Mouse (Mus musculus) embryonic facial prominence, embryonic 14.5 days (tissue): ENCODE measurements around the gene Pigm. TPM values are rescaled to one million over a fixed set of nuclear protein-coding genes. Genes with fewer than 3 reads are reported as not detected.

Experiments used
- ATAC-seq: fragments of 200-750 bp; cut with Nextera tagmentation; 2 replicates; pipeline ENCODE4 v1.8.0; 2017; ENCODE audit warnings: low read depth, moderate number of reproducible peaks, moderate TSS enrichment
- DNase-seq: peaks from one replicate; pipeline ENCODE4 v3.0.0-alpha.2; 2015; ENCODE audit warnings: low spot score
- H3K27ac ChIP-seq: fragments of 300-500 bp; sonication (generic); replicated peaks from 2 replicates; pipeline ENCODE4 v1.5.1; 2014; ENCODE audit warnings: low read depth, mild to moderate bottlenecking, low read length, moderate library complexity
- H3K27me3 ChIP-seq: fragments of 300-500 bp; sonication (generic); replicated peaks from 2 replicates; pipeline ENCODE4 v1.6.1; 2014; ENCODE audit warnings: low read length; ENCODE audit not compliant: control insufficient read depth, insufficient read depth
- H3K36me3 ChIP-seq: fragments of 300-500 bp; sonication (generic); 2 replicates; pipeline ENCODE4 v1.6.1; 2014; ENCODE audit warnings: low read length, mixed read lengths; ENCODE audit not compliant: control insufficient read depth, insufficient read depth
- H3K4me1 ChIP-seq: fragments of 300-500 bp; sonication (generic); 2 replicates; pipeline ENCODE4 v1.6.1; 2014; ENCODE audit warnings: antibody characterized with exemption, low read length; ENCODE audit not compliant: control insufficient read depth, insufficient read depth
- H3K4me2 ChIP-seq: fragments of 300-500 bp; sonication (generic); 2 replicates; pipeline ENCODE4 v1.6.1; 2014; ENCODE audit warnings: low read depth, mild to moderate bottlenecking, low read length, moderate library complexity, mixed read lengths
- H3K4me3 ChIP-seq: fragments of 300-500 bp; sonication (generic); 2 replicates; pipeline ENCODE4 v1.5.1; 2014; ENCODE audit warnings: low read depth, mild to moderate bottlenecking, low read length
- H3K9ac ChIP-seq: fragments of 300-500 bp; sonication (generic); 2 replicates; pipeline ENCODE4 v1.6.1; 2014; ENCODE audit warnings: low read depth, mild to moderate bottlenecking, low read length, moderate library complexity, mixed read lengths
- H3K9me3 ChIP-seq: fragments of 300-500 bp; sonication (generic); 2 replicates; pipeline ENCODE4 v1.6.1; 2016; ENCODE audit warnings: low read length; ENCODE audit not compliant: control insufficient read depth
- WGBS: fragments of 180-500 bp; shearing (Covaris S2); extraction: QIAGEN DNeasy Blood & Tissue Kit; methylation state at CpG from one replicate; pipeline ENCODE4 v1.1.7; 2014; 5-methylcytosine and 5-hydroxymethylcytosine counted together
- polyA plus RNA-seq: library from polyadenylated mRNA; unstranded; fragments of >200 nt; fragmentation: Nextera tagmentation; extraction: Ambion mirVana; gene quantifications from 2 replicates; pipeline ENCODE4 v1.2.1, GENCODE M21; 2014

The Pigm gene
- polyA plus RNA-seq, 1 experiment from 2014 or later, result 7.2 TPM

DNA sequence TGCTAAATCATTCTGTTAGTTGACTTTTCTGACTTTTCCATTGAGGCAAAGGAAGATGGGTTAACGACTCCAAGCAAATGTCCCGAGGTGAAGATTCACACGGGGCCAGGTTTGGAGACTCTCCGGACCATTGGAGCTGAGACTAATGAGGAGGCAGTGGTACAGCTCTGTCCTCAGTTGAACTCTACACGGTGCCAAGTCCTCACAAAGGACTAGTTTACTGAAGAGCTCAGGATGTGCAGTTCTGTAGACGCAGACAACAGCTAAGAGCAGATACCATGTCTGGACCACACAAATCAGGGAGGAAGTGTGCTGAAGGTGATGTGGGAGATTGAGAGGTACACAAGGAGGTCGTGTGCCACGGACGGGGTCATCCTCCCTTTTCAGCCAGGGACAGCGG, 18.0 kb upstream of the Pigm start:
- H3K36me3 ChIP-seq, result no peaks in the 10 kb centered on the region
- H3K27me3 ChIP-seq, result no peaks in the 10 kb centered on the region
- DNase-seq (no peak), ATAC-seq (no peak)
- no peaks in the 10 kb centered on the region for H3K4me1 ChIP-seq
- no peak overlapping the region for H3K27ac ChIP-seq
- H3K9me3 ChIP-seq, result no peaks in the 10 kb centered on the region
- H3K4me3 ChIP-seq, result no peak overlapping the region
- no peak overlapping the region for H3K4me2 ChIP-seq
- WGBS, result 72% methylated on average over 10 of the region's 10 CpGs
- no peak overlapping the region for H3K9ac ChIP-seq

- 7% methylated on average over 6 of the region's 6 CpGs for WGBS
- no peak overlapping the region for H3K4me2 ChIP-seq
- peak; percentile 42 for DNase-seq
These were observed 11.7 kb upstream of the Pigm start for GRCm38 (mm10) chr1:172364684-172365083.

DNA sequence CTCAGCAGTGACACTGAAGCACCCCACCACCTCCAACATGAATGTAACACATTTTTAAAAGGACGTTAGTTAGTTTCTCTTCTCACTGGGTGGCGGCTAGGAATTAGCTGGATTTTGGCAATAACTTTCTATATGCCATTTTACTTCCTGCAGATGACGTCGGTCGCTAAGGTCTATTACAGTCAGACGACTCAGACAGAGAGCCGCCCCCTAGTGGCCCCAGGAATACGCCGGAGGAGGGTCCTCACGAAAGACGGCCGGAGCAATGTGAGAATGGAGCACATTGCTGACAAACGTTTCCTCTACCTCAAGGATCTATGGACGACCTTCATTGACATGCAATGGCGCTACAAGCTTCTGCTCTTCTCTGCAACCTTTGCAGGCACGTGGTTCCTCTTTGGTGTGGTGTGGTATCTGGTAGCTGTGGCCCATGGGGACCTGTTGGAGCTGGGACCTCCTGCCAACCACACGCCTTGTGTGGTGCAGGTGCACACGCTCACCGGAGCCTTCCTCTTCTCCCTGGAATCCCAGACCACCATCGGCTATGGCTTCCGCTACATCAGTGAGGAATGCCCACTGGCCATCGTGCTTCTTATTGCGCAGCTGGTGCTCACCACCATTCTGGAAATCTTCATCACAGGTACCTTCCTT, 7.5 kb upstream of the Pigm start:
- H3K9ac ChIP-seq, result no peak overlapping the region
- WGBS, result 28% methylated on average over 23 of the region's 23 CpGs
- H3K4me2 ChIP-seq, result peak overlapping the region; percentile 22; the same call in 1 of the 2 replicates
- no peaks in the 10 kb centered on the region for H3K27me3 ChIP-seq
- no peaks in the 10 kb centered on the region for H3K4me1 ChIP-seq
- no peak overlapping the region for H3K4me3 ChIP-seq
- DNase-seq, result peak; percentile 65
- no peaks in the 10 kb centered on the region for H3K9me3 ChIP-seq
- no peaks in the 10 kb centered on the region for H3K36me3 ChIP-seq
- no peak for ATAC-seq
- no peak overlapping the region for H3K27ac ChIP-seq

More at GRCm38 (mm10) chr1:172364684-172365083, 11.7 kb upstream of the Pigm start:
- Histone ChIP-seq H3K4me1 (no peaks in the 10 kb centered on the region), H3K4me3 (no peak overlapping the region), H3K9me3 (no peaks in the 10 kb centered on the region), H3K27ac (no peak overlapping the region), H3K36me3 (no peaks in the 10 kb centered on the region), H3K9ac (no peak overlapping the region), H3K27me3 (no peaks in the 10 kb centered on the region)
- peak; percentile 32; the same call in 1 of the 2 replicates for ATAC-seq

DNA sequence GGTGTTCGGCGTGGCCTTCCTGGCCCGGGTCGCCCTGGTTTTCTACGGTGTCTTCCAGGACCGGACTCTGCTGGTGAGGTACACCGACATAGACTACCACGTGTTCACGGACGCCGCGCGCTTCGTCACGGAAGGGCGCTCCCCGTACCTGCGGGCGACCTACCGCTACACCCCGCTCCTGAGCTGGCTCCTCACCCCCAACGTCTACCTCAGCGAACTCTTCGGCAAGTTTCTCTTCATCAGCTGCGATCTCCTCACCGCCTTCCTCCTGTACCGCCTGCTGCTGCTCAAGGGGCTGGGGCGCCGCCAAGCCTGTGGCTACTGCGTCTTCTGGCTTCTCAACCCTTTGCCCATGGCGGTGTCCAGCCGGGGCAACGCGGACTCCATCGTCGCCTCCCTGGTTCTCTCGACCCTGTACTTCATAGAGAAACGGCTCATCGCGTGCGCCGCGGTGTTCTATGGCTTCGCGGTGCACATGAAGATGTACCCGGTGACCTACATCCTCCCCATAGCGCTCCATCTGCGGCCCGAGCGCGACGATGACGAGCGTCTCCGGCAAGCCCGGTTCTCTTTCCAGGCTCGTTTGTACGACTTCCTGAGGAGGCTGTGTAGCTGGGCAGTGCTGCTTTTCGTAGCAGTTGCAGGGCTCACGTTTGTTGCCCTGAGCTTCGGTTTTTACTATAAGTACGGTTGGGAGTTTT, 562 bp downstream of the Pigm start:
- Histone ChIP-seq H3K4me1 (peaks cover 16% of the 10 kb centered on the region), H3K9ac (peak overlapping the region; percentile 86), H3K4me3 (peak overlapping the region; percentile 98), H3K27ac (peak overlapping the region; percentile 68; the same call in 1 of the 2 replicates), H3K9me3 (no peaks in the 10 kb centered on the region), H3K27me3 (no peaks in the 10 kb centered on the region), H3K4me2 (peak overlapping the region; percentile 96), H3K36me3 (peaks cover 23% of the 10 kb centered on the region)
- WGBS, result 3% methylated on average over 52 of the region's 62 CpGs
- ATAC-seq (peak; percentile 20; the same call in 1 of the 2 replicates), DNase-seq (no peak)

DNA sequence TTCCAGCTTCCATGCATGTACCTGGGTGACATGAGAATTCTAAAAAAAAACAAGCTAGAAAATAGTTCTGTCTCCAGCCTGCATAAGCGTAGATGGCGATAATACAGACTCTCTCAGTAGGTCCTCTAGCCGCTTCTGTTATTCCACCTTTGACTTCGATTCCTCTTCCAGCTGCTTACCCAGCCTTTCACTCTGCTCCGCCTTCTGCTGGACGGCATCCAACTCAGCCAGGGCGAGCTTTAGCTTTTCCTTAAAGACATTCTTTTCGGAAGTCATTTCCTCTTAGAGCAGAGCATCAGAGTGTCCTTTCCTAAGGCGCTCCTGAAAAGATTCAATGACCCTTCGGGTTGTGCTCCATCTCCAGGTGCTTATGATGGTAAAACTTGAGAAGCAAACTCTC, 3.7 kb downstream of the Pigm start:
- H3K4me1 ChIP-seq, result peaks cover 16% of the 10 kb centered on the region
- DNase-seq, result no peak

GRCm38 (mm10) chr1:172382090-172382489, 5.7 kb downstream of the Pigm start:
- Histone ChIP-seq H3K9me3 (no peaks in the 10 kb centered on the region), H3K9ac (no peak overlapping the region), H3K4me3 (no peak overlapping the region), H3K4me1 (peaks cover 11% of the 10 kb centered on the region), H3K36me3 (peaks cover 31% of the 10 kb centered on the region), H3K27ac (no peak overlapping the region), H3K27me3 (no peaks in the 10 kb centered on the region), H3K4me2 (no peak overlapping the region)
- DNase-seq, result no peak
- WGBS, result 91% methylated on average over 1 of the region's 1 CpGs
- no peak for ATAC-seq

More for the DNA sequence above, 3.7 kb downstream of the Pigm start:
- H3K27ac ChIP-seq, result no peak overlapping the region
- ATAC-seq, result no peak
- no peaks in the 10 kb centered on the region for H3K27me3 ChIP-seq
- H3K4me2 ChIP-seq, result no peak overlapping the region
- H3K4me3 ChIP-seq, result no peak overlapping the region
- H3K9me3 ChIP-seq, result no peaks in the 10 kb centered on the region
- no peak overlapping the region for H3K9ac ChIP-seq
- 76% methylated on average over 10 of the region's 10 CpGs for WGBS
- peaks cover 31% of the 10 kb centered on the region for H3K36me3 ChIP-seq

GRCm38 (mm10) chr1:172387246-172387645, 10.9 kb downstream of the Pigm start:
- Histone ChIP-seq H3K27me3 (no peaks in the 10 kb centered on the region), H3K4me1 (no peaks in the 10 kb centered on the region), H3K4me3 (no peak overlapping the region), H3K9me3 (no peaks in the 10 kb centered on the region), H3K36me3 (peaks cover 6% of the 10 kb centered on the region; the same call in 1 of the 2 replicates), H3K9ac (no peak overlapping the region), H3K4me2 (no peak overlapping the region), H3K27ac (no peak overlapping the region)
- 86% methylated on average over 5 of the region's 5 CpGs for WGBS
- ATAC-seq (no peak), DNase-seq (no peak)

GRCm38 (mm10) chr1:172390769-172391168, 14.4 kb downstream of the Pigm start:
- Histone ChIP-seq H3K4me2 (no peak overlapping the region), H3K36me3 (no peaks in the 10 kb centered on the region), H3K9me3 (no peaks in the 10 kb centered on the region), H3K4me3 (no peak overlapping the region), H3K4me1 (no peaks in the 10 kb centered on the region), H3K27ac (no peak overlapping the region), H3K27me3 (no peaks in the 10 kb centered on the region), H3K9ac (no peak overlapping the region)
- DNase-seq, result no peak
- 57% methylated on average over 1 of the region's 1 CpGs for WGBS
- ATAC-seq, result no peak
